Mouse (Mus musculus) kidney, adult 2 months (tissue): ENCODE results near the gene Tln2. TPM values are rescaled to one million over a fixed set of nuclear protein-coding genes. Genes with fewer than 3 reads are reported as not detected.

Experiments used
- DNase-seq: peaks from one replicate; pipeline ENCODE4 v3.0.0; 2021
- H3K27ac ChIP-seq: fragments of 200-500 bp; 2 replicates; pipeline ENCODE4 v1.5.1; 2012; ENCODE audit warnings: low read depth, low read length, control low read depth, inconsistent platforms; ENCODE audit not compliant: insufficient read depth
- H3K27me3 ChIP-seq: fragments of 200-500 bp; replicated peaks from 2 replicates; pipeline ENCODE4 v1.6.1; 2012; ENCODE audit warnings: mild to moderate bottlenecking, moderate library complexity, low read length, inconsistent platforms; ENCODE audit not compliant: control insufficient read depth, insufficient read depth
- H3K36me3 ChIP-seq: fragments of 200-500 bp; 2 replicates; pipeline ENCODE4 v1.6.1; 2012; ENCODE audit warnings: mild to moderate bottlenecking, moderate library complexity, low read length, inconsistent platforms; ENCODE audit not compliant: control insufficient read depth, insufficient read depth
- H3K4me1 ChIP-seq: fragments of 200-500 bp; 2 replicates; pipeline ENCODE4 v1.6.1; 2011; ENCODE audit warnings: low read length; ENCODE audit not compliant: control insufficient read depth, insufficient read depth
- H3K4me3 ChIP-seq: fragments of 200-500 bp; 2 replicates; pipeline ENCODE4 v1.5.1; 2011; ENCODE audit warnings: mild to moderate bottlenecking, low read depth, low read length, control low read depth; ENCODE audit not compliant: insufficient read depth
- CTCF ChIP-seq: fragments of 200-500 bp; conservative IDR thresholded peaks from 2 replicates; pipeline ENCODE4 v1.5.1; 2011; ENCODE audit warnings: low read depth, mild to moderate bottlenecking, control low read depth, low read length, moderate library complexity, mixed read lengths; ENCODE audit not compliant: insufficient read depth, insufficient read length
- POLR2A ChIP-seq: fragments of 200-500 bp; IDR thresholded peaks from one replicate; pipeline ENCODE4 v1.6.1; 2011; ENCODE audit warnings: low read depth, low read length, control low read depth
- WGBS: fragments of 180-500 bp; shearing (Covaris S2); methylation state at CpG from one replicate; pipeline ENCODE4 v1.1.7; 2018; 5-methylcytosine and 5-hydroxymethylcytosine counted together
- polyA plus RNA-seq: library from polyadenylated mRNA; depleted of rRNA; stranded (reverse); fragments of >200 nt; gene quantifications from 2 replicates; pipeline ENCODE4 v1.2.3, GENCODE M21; 2012

Gene Tln2
- polyA plus RNA-seq, 1 experiment: 113 TPM

DNA sequence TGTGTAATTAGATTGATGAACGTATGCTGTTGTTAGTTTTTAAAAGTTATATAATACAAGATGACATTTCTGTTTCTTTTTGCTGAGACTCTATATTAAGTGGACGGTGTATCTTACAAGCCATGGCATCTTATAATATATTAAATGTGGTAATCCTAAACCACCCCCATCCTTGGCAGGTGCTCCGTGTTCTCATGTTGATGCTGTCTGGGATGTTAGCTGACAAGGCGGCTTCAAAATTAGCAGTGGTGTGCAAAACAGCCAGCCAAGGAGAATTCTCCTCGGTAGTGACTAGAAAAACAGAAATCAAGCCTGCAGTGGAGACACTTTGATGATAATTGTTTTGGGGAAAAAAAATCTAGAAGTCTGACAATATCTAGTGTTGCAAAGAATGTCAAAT, 371.8 kb downstream of the Tln2 start:
- Histone ChIP-seq H3K4me3 (no peak overlapping the region), H3K27me3 (no peaks in the 10 kb centered on the region), H3K27ac (no peak overlapping the region), H3K36me3 (no peaks in the 10 kb centered on the region), H3K4me1 (no peaks in the 10 kb centered on the region)
- WGBS: 56% methylated on average over 5 of the region's 5 CpGs
- no peak for DNase-seq
- no peak for TF ChIP-seq POLR2A
- TF ChIP-seq CTCF: no peak

DNA sequence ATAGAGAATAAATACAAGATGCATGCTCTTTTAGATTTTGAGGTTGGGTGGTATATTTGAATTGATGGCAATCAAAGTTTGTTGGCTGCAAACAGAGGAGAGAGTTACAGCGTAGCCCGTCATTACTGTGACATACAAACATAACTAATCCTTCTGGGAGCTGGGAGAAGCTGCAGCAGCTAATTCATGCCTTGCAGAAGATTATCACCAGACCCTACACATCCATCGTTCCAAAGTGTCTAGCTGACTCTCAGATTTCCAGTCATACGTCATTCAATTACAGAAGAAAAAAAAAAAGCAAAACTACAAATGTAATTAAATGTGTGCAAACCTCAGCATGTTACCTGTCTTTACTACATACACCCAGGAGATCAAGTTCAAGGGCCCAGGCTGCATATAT, 372.3 kb downstream of the Tln2 start:
- no peaks in the 10 kb centered on the region for H3K36me3 ChIP-seq
- H3K27me3 ChIP-seq: no peaks in the 10 kb centered on the region
- no peak overlapping the region for H3K27ac ChIP-seq
- TF ChIP-seq CTCF (no peak), POLR2A (no peak)
- DNase-seq: no peak
- H3K4me1 ChIP-seq: no peaks in the 10 kb centered on the region
- H3K4me3 ChIP-seq: no peak overlapping the region
- 67% methylated on average over 4 of the region's 4 CpGs for WGBS

DNA sequence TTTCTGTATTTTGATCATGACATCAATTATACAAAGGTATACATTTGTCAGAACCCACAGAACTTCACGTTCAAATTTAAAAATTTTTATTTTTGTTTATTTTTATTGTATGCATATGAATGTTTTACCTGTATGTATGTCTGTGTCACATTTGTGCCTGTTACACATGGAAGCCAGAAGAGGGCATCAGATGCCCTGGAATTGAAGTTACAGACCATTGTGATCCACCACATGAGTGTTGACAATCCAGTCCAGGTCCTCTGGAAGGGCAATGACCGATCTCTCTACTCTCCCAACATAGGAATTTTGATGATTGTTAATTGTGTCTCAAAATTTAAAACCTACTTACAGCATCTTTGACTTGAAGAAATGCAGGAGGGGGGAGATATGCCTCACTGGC, 374.9 kb downstream of the Tln2 start:
- Histone ChIP-seq H3K27me3 (no peaks in the 10 kb centered on the region), H3K36me3 (no peaks in the 10 kb centered on the region), H3K4me3 (no peak overlapping the region), H3K4me1 (no peaks in the 10 kb centered on the region), H3K27ac (no peak overlapping the region)
- WGBS: 91% methylated on average over 2 of the region's 2 CpGs
- TF ChIP-seq CTCF (no peak), POLR2A (no peak)
- DNase-seq: no peak

DNA sequence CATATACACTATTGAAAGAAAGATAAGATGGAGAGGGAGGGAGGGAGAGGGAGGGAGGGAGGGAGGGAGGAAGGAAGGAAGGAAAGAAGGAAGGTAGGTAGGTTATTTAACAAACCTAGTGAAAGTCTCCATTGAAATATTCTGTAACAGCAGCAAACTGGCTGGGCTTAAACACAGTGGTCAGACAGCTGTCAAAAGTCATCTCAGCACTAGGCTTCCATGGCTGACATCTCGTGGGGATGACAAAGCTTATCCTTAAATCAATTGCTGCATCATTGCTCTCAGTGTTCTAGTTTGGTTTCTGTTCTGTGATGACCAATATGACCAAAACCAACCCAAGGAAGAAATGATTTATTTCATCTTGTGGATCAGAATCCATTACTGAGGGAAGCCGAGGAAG, 376.0 kb downstream of the Tln2 start:
- no peak overlapping the region for H3K27ac ChIP-seq
- TF ChIP-seq POLR2A: no peak
- no peaks in the 10 kb centered on the region for H3K4me1 ChIP-seq
- H3K27me3 ChIP-seq: no peaks in the 10 kb centered on the region
- H3K36me3 ChIP-seq: no peaks in the 10 kb centered on the region
- no peak overlapping the region for H3K4me3 ChIP-seq
- WGBS: 91% methylated on average over 2 of the region's 2 CpGs
- DNase-seq: no peak

DNA sequence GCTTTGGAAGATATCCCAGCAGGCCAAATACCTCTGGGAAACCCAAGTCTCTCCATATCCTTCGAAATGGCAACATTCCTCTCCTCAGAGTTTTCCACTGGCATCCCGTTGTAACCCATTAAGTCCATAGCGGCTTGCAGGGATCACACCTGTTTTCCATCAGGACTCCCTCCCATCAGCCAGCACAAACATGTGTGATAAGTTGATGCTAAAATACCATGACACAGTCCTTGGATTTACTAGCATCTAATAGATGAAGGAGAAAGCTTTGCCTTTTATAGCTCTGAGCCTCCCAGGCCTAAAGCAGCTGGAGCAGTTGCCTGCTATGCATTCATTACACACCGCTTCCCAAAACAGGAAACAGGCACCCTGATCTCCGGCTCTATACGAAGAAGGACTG, 377.5 kb downstream of the Tln2 start:
- Histone ChIP-seq H3K36me3 (no peaks in the 10 kb centered on the region), H3K27ac (no peak overlapping the region), H3K4me3 (no peak overlapping the region), H3K4me1 (no peaks in the 10 kb centered on the region), H3K27me3 (no peaks in the 10 kb centered on the region)
- TF ChIP-seq POLR2A (no peak), CTCF (no peak)
- no peak for DNase-seq
- 45% methylated on average over 6 of the region's 6 CpGs for WGBS

DNA sequence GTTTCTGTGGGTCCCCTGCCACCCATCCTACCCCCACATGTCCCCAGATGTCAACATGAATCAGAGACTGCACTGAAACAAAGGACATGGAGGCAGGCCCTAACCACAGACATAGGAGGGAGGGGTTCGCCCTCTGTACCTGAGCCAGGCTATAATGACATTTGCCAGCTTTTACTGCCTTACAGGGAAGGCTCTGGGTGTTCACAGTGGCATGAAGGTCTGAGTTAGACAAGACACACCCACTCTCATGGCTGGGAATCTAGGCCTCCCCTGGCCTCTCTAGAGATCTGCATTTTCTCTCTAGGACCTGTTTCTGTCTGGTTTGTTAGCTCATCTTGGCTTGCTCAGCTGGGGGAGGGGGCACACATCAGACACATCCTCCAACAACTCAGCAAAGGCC, 380.8 kb downstream of the Tln2 start:
- no peak for DNase-seq
- no peaks in the 10 kb centered on the region for H3K36me3 ChIP-seq
- TF ChIP-seq POLR2A (no peak), CTCF (no peak)
- no peaks in the 10 kb centered on the region for H3K4me1 ChIP-seq
- H3K27ac ChIP-seq: no peak overlapping the region
- 96% methylated on average over 1 of the region's 1 CpGs for WGBS
- H3K4me3 ChIP-seq: no peak overlapping the region
- H3K27me3 ChIP-seq: no peaks in the 10 kb centered on the region

DNA sequence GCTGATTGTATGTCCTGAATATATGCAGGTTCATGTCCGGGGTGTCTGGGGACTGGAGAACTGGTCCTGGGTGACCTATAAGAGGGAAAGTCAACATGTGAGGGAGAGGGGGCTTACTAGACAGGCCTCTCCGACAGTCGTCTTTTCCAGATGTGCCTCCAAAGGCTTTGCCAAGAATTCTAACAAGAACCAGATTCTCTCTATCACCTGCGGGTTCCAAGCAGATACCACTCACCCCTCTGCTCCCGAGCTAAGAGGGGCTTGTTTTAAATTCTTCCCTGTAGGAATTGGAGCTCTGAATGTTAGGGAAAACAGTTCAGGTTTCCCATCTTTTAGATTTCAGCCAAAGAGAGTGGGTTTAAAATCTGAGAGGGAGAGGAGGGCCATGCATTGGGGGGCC, 381.3 kb downstream of the Tln2 start:
- 86% methylated on average over 5 of the region's 5 CpGs for WGBS

DNA sequence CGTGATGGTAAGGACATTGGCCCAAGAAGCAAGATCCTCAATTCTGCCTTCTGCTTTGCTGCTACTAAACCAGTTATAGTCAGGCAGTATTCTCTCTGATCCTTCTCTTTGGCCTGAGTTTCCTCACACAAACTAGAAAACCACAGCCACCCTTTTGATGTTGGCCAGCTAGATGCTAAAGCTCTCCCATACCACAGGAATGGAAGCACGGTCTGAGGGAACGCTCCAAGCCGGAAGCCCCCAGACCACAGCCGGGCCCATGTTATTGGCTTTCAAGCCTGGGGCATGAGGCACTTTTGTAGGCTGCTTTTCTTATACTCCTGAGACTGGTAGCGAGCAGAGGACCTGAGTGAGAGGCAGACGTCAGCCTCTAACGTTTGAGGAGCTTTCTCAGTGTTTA, 383.4 kb downstream of the Tln2 start:
- no peak overlapping the region for H3K27ac ChIP-seq
- no peaks in the 10 kb centered on the region for H3K36me3 ChIP-seq
- WGBS: 89% methylated on average over 8 of the region's 8 CpGs
- TF ChIP-seq CTCF: no peak
- TF ChIP-seq POLR2A: no peak
- no peaks in the 10 kb centered on the region for H3K27me3 ChIP-seq
- DNase-seq: no peak
- no peaks in the 10 kb centered on the region for H3K4me1 ChIP-seq
- H3K4me3 ChIP-seq: no peak overlapping the region

More for the DNA sequence above, 381.3 kb downstream of the Tln2 start:
- Histone ChIP-seq H3K4me3 (no peak overlapping the region), H3K27ac (no peak overlapping the region), H3K4me1 (no peaks in the 10 kb centered on the region), H3K36me3 (no peaks in the 10 kb centered on the region), H3K27me3 (no peaks in the 10 kb centered on the region)
- TF ChIP-seq POLR2A (no peak), CTCF (no peak)
- no peak for DNase-seq
